Mouse (Mus musculus) frontal cortex, postnatal 25 days (tissue): ENCODE measurements around the gene Tbc1d10b.
A peak's percentile ranks its signal among the peaks of the same experiment; 100 is the strongest.
"Not testable (repeated sequence)": the region's sequence is repeated elsewhere in the genome, so short reads cannot be mapped to it uniquely, and the experiment has no call there.

Experiments
- DNase-seq, 2 experiments: peaks; one replicate each; pipeline ENCODE4 v3.0.0; 2022; ENCODE audit warnings: low spot score in 2 of 2

The Tbc1d10b gene

GRCm38 (mm10) chr7:127208295-127208552 is at the start of gene Tbc1d10b:
Gene Tbc1d10b, minus strand, starts transcription at chr7:127208468.
- no peak for DNase-seq

DNA sequence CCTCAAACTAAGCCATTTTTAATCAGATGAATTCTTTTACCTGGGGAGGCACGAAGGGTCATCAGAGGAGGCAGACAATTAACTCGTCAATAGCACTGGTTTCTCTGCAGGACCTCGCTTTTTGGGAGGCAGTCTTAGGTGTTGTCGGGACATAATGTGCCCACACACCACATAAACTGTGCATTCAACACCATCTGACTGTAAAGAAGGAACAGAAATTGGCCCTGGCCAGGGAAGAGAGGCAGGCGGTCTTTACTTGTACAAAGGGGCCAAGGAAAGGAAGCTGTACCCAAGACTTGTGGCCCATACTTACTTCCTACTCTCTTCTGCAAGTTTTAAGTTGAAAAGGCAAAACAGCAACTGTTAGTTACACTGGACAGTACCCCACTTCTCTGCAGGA is 48.2 kb upstream of the Tbc1d10b start:
- DNase-seq = no peak

DNA sequence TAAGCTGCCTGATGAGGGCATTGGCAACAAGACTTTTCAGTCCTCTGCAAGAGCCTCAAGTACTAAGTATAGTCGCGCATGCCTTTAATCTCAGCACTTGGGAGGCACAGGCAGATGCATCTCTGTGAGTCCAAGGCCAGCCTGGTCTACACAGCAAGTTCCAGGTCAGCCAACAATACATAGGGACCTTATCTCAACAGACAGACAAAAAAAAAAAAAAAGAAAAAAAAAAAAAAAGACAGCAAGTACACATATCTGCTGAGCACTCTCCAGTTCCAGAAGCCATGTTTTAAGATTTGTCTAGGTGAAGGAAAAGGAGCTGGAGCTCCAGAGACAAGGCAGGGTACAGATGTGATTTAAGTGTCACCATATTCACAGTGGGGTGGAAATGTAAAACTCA is 47.7 kb upstream of the Tbc1d10b start:
- DNase-seq = no peak

- DNase-seq = no peak
Measured at GRCm38 (mm10) chr7:127255008-127255407, 46.7 kb upstream of the Tbc1d10b start.

GRCm38 (mm10) chr7:127253821-127254769 is 45.8 kb upstream of the Tbc1d10b start:
- peak; percentile 84 to 91 for DNase-seq

GRCm38 (mm10) chr7:127253341-127253740 is 45.1 kb upstream of the Tbc1d10b start:
- no peak for DNase-seq

DNA sequence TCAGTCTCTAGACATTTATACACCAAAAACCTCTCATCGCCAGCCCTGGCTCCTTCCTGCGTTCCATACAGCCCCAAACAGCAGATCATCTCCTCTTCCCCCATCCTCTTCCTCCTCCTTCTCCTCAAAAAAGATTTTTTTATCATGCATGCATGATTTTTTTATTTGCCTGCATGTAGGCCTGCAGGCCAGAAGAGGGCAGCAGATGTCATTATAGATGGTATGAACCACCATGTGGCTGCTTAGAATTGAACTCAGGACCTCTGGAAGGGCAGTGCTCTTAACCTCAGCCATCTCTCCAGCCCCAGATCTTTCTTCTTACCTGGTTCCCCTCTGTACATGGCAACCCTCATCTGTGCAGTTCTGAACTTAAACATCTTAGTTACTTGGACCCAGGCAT is 44.1 kb upstream of the Tbc1d10b start:
- DNase-seq = no peak

DNA sequence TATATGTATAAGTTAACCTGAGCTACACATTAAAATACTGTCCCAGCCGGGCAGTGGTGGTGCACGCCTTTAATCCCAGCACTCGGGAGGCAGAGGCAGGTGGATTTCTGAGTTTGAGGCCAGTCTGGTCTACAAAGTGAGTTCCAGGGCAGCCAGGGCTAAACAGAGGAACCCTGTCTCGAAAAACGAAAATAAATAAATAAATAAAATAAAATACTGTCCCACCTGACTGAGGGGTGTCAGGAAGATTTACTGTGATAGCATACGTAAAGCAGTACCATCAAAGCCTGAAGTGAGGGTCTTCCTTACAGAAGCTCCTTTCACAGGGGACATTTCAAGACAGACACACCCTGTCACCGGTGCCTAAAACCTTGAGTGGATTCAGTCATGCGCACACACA is 42.2 kb upstream of the Tbc1d10b start:
- DNase-seq = not testable (repeated sequence)

- no peak for DNase-seq
Measured at GRCm38 (mm10) chr7:127244658-127245510, 36.6 kb upstream of the Tbc1d10b start.

- DNase-seq = peak; percentile 80 to 85
Measured at GRCm38 (mm10) chr7:127243870-127244657, 35.8 kb upstream of the Tbc1d10b start, which contains the start of gene Zfp771. Gene Zfp771, plus strand, starts transcription at chr7:127244274.

DNA sequence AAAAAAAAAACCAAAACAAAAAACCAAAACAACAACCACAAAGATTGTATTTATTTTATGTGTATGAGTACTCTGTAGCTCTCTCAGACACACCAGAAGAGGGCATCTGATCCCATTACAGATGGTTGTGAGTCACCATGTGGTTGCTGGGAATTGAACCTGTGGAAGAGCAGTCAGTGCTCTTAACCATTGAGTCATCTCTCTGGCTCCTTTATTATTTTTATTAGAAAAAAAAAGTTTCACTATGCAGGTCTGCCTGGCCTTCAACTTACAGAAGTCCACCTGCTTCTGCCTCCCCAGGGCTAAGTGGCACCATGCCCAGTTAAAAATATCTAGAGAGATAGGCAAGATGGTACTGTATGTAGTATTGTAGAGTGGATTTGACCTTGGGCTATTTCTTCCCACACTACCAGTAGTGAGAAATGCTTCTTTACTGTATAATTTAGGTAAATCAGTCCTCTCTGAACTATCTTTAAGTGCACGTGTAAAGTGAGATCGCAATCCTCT is 35.1 kb upstream of the Tbc1d10b start:
- no peak for DNase-seq

DNA sequence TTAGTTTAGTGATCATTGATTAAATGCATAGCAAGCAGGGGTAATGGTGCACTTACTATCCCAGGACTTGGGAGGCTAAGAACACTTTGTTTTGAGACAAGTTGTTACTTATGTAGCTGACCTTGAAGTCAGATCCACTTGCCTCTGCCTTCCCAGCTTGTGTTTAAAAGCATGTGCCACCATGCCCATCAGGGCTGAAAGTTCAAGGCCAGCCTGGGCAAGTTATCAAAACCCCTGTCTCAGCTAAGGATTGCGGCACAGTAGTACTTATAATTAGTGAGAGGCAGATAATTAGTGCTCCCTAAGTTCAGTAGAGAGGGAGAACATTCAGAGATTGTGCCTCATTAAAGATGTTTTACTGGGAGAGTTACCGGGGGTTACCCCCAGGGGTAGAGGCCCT is 26.5 kb upstream of the Tbc1d10b start:
- no peak for DNase-seq

DNA sequence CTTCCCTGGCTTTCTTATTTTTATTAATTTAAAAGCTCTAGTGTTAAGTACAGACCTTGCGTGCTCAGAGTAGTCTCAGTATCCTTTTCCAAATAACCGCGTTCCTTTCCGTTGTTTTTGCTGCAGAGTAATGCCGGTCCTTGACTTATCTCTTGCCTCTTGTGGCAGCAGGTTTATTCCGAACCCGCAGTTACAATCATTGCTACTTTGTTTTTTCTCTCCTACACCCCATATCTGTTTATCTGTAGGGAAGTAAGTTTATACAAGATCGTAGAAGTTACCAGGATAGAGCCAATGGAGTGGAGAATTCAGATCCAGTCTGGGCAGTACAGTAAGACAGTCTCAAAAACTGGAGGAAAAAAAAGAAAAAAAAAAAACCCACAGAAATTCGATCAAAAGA is 25.5 kb upstream of the Tbc1d10b start:
- no peak for DNase-seq

- DNase-seq = no peak
Measured at GRCm38 (mm10) chr7:127233368-127233749, 25.1 kb upstream of the Tbc1d10b start.

DNA sequence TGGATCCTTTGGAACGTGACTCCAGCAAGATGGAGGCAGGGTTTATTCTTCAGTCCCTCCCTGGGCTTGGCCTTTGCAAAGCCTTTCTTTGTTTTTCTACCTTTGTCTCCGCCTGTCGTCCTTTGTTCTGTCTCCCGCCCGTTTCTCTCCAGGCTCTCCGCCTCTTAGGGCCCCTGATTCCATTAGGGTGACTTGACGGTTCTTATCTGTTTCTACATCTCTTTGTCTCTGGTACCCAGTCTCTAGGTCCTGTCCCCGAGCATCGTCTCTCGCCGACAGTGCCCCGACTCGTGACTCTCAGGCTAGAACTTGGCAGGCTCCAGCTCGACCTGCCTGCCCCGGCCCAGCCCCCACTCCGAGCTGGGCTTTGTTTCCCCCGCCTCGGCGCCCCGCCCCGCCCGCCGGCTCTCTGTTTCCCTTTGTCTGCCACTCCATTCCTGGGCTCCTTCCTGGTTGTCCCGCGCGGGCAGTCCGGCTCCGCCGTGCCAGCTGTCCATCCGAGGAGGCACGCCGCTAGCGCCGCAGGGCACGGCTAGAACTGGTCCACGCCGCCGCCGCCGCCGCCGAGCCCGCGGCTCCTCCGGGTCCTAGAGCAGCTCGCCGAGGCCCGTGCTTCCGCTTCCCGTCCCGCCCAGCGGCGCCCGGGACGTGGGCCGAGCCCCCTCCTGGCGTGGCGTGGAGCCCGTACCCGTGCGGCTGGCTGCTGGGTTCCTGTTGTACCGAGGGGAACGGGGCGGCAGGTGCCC is 24.5 kb upstream of the Tbc1d10b start, which contains the start of the genes Zfp553 and Sept1:
Gene Zfp553 (plus strand): TSS at position 440 of the 746 bp plus-strand sequence.
Gene Sept1 (minus strand): TSS at position 509 of the 746 bp plus-strand sequence.
- DNase-seq = peak; percentile 55 to 67

- DNase-seq = no peak
Measured at GRCm38 (mm10) chr7:127231826-127232621, 23.8 kb upstream of the Tbc1d10b start.

GRCm38 (mm10) chr7:127231376-127231775 is 23.1 kb upstream of the Tbc1d10b start:
- DNase-seq = no peak

- DNase-seq = peak; percentile 74 to 76
Measured at GRCm38 (mm10) chr7:127228615-127229303, 20.5 kb upstream of the Tbc1d10b start.
